Mouse (Mus musculus): ENCODE measurements at regions not wholly inside any gene's neighbourhood (a gene's known extent, or its start where the extent isn't known, plus 50 kb on each side); places are given as distances from the start of the nearest gene placed in this dataset.

- ATAC-seq (ENCODE audit: insufficient number of reproducible peaks, low FRiP score, low TSS enrichment) = no peak
These were observed 115.0 kb downstream of the D3Ertd751e start for GRCm38 (mm10) chr3:41857446-41857845.

- ATAC-seq (ENCODE audit: insufficient number of reproducible peaks, low FRiP score, low TSS enrichment) = no peak
These were observed 120.3 kb downstream of the D3Ertd751e start for GRCm38 (mm10) chr3:41862674-41863073.

- ATAC-seq (ENCODE audit: insufficient number of reproducible peaks, low FRiP score, low TSS enrichment) = no peak
These were observed 166.5 kb downstream of the D3Ertd751e start for GRCm38 (mm10) chr3:41908952-41909351.

GRCm38 (mm10) chr3:41913190-41913589 lies 170.8 kb downstream of the D3Ertd751e start:
- ATAC-seq (ENCODE audit: insufficient number of reproducible peaks, low FRiP score, low TSS enrichment) = no peak

- ATAC-seq (ENCODE audit: insufficient number of reproducible peaks, low FRiP score, low TSS enrichment) = no peak
These were observed 197.4 kb downstream of the D3Ertd751e start for GRCm38 (mm10) chr3:41939843-41940242.

GRCm38 (mm10) chr3:41942964-41943363 lies 200.6 kb downstream of the D3Ertd751e start:
- no peak for ATAC-seq (ENCODE audit: insufficient number of reproducible peaks, low FRiP score, low TSS enrichment)

- ATAC-seq (ENCODE audit: insufficient number of reproducible peaks, low FRiP score, low TSS enrichment) = no peak
These were observed 207.0 kb downstream of the D3Ertd751e start for GRCm38 (mm10) chr3:41949404-41949803.

GRCm38 (mm10) chr3:41957385-41957784 lies 215.0 kb downstream of the D3Ertd751e start:
- no peak for ATAC-seq (ENCODE audit: insufficient number of reproducible peaks, low FRiP score, low TSS enrichment)

- ATAC-seq (ENCODE audit: insufficient number of reproducible peaks, low FRiP score, low TSS enrichment) = no peak
These were observed 217.8 kb downstream of the D3Ertd751e start for GRCm38 (mm10) chr3:41960209-41960608.

- no peak for ATAC-seq (ENCODE audit: insufficient number of reproducible peaks, low FRiP score, low TSS enrichment)
These were observed 220.5 kb downstream of the D3Ertd751e start for GRCm38 (mm10) chr3:41962923-41963322.

GRCm38 (mm10) chr3:42006672-42007265 lies 264.4 kb downstream of the D3Ertd751e start:
- no peak for ATAC-seq (ENCODE audit: insufficient number of reproducible peaks, low FRiP score, low TSS enrichment)

- ATAC-seq (ENCODE audit: insufficient number of reproducible peaks, low FRiP score, low TSS enrichment) = no peak
These were observed 280.8 kb downstream of the D3Ertd751e start for GRCm38 (mm10) chr3:42023187-42023586.

GRCm38 (mm10) chr3:42039632-42040031 lies 297.2 kb downstream of the D3Ertd751e start:
- ATAC-seq (ENCODE audit: insufficient number of reproducible peaks, low FRiP score, low TSS enrichment) = no peak

GRCm38 (mm10) chr3:42040270-42040812 lies 297.9 kb downstream of the D3Ertd751e start:
- ATAC-seq (ENCODE audit: insufficient number of reproducible peaks, low FRiP score, low TSS enrichment) = no peak

- no peak for ATAC-seq (ENCODE audit: insufficient number of reproducible peaks, low FRiP score, low TSS enrichment)
These were observed 298.5 kb downstream of the D3Ertd751e start for GRCm38 (mm10) chr3:42040959-42041358.

GRCm38 (mm10) chr3:42057286-42057868 lies 315.0 kb downstream of the D3Ertd751e start:
- ATAC-seq (ENCODE audit: insufficient number of reproducible peaks, low FRiP score, low TSS enrichment) = no peak

- ATAC-seq (ENCODE audit: insufficient number of reproducible peaks, low FRiP score, low TSS enrichment) = no peak
These were observed 322.9 kb downstream of the D3Ertd751e start for GRCm38 (mm10) chr3:42065093-42065935.

GRCm38 (mm10) chr3:42065962-42066361 lies 323.6 kb downstream of the D3Ertd751e start:
- ATAC-seq (ENCODE audit: insufficient number of reproducible peaks, low FRiP score, low TSS enrichment) = no peak

- no peak for ATAC-seq (ENCODE audit: insufficient number of reproducible peaks, low FRiP score, low TSS enrichment)
These were observed 324.6 kb downstream of the D3Ertd751e start for GRCm38 (mm10) chr3:42067036-42067435.

GRCm38 (mm10) chr3:42074532-42075287 lies 332.3 kb downstream of the D3Ertd751e start:
- ATAC-seq (ENCODE audit: insufficient number of reproducible peaks, low FRiP score, low TSS enrichment) = no peak
